Mouse (Mus musculus) liver, embryonic 11.5 days (tissue): ENCODE data around the gene Runx2. TPM values are rescaled to one million over a fixed set of nuclear protein-coding genes. Genes with fewer than 3 reads are reported as not detected.

Experiments used
- ATAC-seq: fragments of 200-750 bp; cut with Nextera tagmentation; replicated peaks from 2 replicates; pipeline ENCODE4 v1.8.0; 2017; ENCODE audit warnings: moderate number of reproducible peaks, mild to moderate bottlenecking, moderate TSS enrichment, moderate library complexity; ENCODE audit not compliant: low FRiP score
- DNase-seq: peaks from one replicate; pipeline ENCODE4 v3.0.0-alpha.2; 2017; ENCODE audit warnings: low spot score
- H3K27ac ChIP-seq: fragments of 300-500 bp; sonication (generic); 2 replicates; pipeline ENCODE4 v1.5.1; 2014; ENCODE audit warnings: mild to moderate bottlenecking, low read depth, low read length, control low read depth
- H3K27me3 ChIP-seq: fragments of 300-500 bp; sonication (generic); replicated peaks from 2 replicates; pipeline ENCODE4 v1.6.1; 2014; ENCODE audit warnings: low read length, mixed read lengths; ENCODE audit not compliant: control insufficient read depth, insufficient read depth
- H3K36me3 ChIP-seq: fragments of 300-500 bp; sonication (generic); 2 replicates; pipeline ENCODE4 v1.6.1; 2014; ENCODE audit warnings: mild to moderate bottlenecking, low read length, moderate library complexity, mixed read lengths; ENCODE audit not compliant: control insufficient read depth, insufficient read depth
- H3K4me1 ChIP-seq: fragments of 300-500 bp; sonication (generic); replicated peaks from 2 replicates; pipeline ENCODE4 v1.6.1; 2014; ENCODE audit warnings: low read length, mixed read lengths; ENCODE audit not compliant: control insufficient read depth, insufficient read depth
- H3K4me2 ChIP-seq: fragments of 300-500 bp; sonication (generic); 2 replicates; pipeline ENCODE4 v1.6.1; 2014; ENCODE audit warnings: mild to moderate bottlenecking, control low read depth, moderate library complexity
- H3K4me3 ChIP-seq: fragments of 300-500 bp; sonication (generic); 2 replicates; pipeline ENCODE4 v1.5.1; 2014; ENCODE audit warnings: low read depth, low read length, control low read depth
- H3K9ac ChIP-seq: fragments of 300-500 bp; sonication (generic); 2 replicates; pipeline ENCODE4 v1.6.1; 2014; ENCODE audit warnings: low read depth, low read length, control low read depth
- H3K9me3 ChIP-seq: fragments of 300-500 bp; sonication (generic); 2 replicates; pipeline ENCODE4 v1.6.1; 2016; ENCODE audit warnings: low read length, inconsistent platforms, mixed read lengths; ENCODE audit not compliant: control insufficient read depth
- WGBS: fragments of 180-500 bp; shearing (Covaris S2); extraction: QIAGEN DNeasy Blood & Tissue Kit; methylation state at CpG from one replicate; pipeline ENCODE4 v1.1.7; 2014; 5-methylcytosine and 5-hydroxymethylcytosine counted together
- polyA plus RNA-seq: library from polyadenylated mRNA; unstranded; fragments of >200 nt; fragmentation: Nextera tagmentation; extraction: Ambion mirVana; gene quantifications from 2 replicates; pipeline ENCODE4 v1.2.1, GENCODE M21; 2014

The Runx2 gene
- polyA plus RNA-seq, 1 experiment from 2014 or later = 1.7 TPM

DNA sequence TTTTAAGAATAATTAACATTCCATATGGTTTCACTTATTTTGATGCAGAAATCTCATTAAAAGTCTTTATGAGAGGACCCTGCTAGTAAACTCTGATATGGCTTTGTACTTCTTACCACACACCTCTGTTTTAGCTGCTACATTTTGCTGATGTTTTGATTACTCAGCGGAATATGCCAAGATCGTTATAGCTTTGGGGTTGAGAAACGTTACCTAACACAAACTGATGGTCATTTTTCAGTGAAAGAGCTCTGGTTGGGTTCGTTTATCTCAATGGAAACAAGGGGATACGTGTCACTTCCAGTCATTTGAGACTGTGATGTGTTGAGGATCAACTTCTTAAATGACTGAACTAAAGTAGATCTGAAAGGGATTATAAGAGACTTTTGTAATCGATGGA is 203.8 kb downstream of the Runx2 start:
- ATAC-seq = no peak
- Histone ChIP-seq H3K4me2 (no peak overlapping the region), H3K4me1 (no peaks in the 10 kb centered on the region; the same call in 1 of the 2 replicates), H3K27me3 (0 out of 2 replicates have a peak, but pooled peaks cover 3% of the 10 kb centered on the region), H3K9me3 (no peaks in the 10 kb centered on the region), H3K4me3 (no peak overlapping the region), H3K9ac (no peak overlapping the region), H3K27ac (no peak overlapping the region), H3K36me3 (no peaks in the 10 kb centered on the region)
- WGBS = 74% methylated on average over 6 of the region's 6 CpGs
- no peak for DNase-seq

- Histone ChIP-seq H3K27me3 (0 out of 2 replicates have a peak, but pooled peaks cover 3% of the 10 kb centered on the region), H3K9ac (no peak overlapping the region), H3K4me2 (no peak overlapping the region), H3K36me3 (no peaks in the 10 kb centered on the region), H3K27ac (no peak overlapping the region), H3K4me3 (no peak overlapping the region), H3K4me1 (no peaks in the 10 kb centered on the region; the same call in 1 of the 2 replicates), H3K9me3 (no peaks in the 10 kb centered on the region)
- ATAC-seq (no peak), DNase-seq (no peak)
- 59% methylated on average over 5 of the region's 5 CpGs for WGBS
Measured at GRCm38 (mm10) chr17:44609897-44610641, 204.5 kb downstream of the Runx2 start.

DNA sequence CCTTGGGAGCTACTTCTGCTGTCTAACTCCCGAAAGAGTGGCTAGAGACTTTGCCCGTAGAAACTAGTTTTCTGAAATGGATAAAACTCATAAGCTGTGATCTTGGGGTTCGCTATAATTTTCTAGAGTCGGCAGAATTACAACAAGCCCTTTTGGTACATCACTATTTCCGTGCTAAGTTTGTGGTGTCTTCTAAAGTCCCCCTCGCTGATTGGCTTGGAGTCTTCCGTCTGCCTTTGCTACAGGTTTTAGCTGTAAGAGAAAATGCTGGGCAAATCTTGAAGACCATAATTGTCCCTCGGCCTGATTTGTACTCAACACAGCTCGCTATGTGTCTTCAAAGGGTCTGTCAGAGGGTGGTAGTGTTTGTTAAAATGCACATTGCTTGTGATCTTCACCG is 205.2 kb downstream of the Runx2 start:
- no peak for ATAC-seq
- H3K9ac ChIP-seq = no peak overlapping the region
- no peaks in the 10 kb centered on the region for H3K9me3 ChIP-seq
- 80% methylated on average over 10 of the region's 10 CpGs for WGBS
- 0 out of 2 replicates have a peak, but pooled peaks cover 3% of the 10 kb centered on the region for H3K27me3 ChIP-seq
- no peak overlapping the region for H3K27ac ChIP-seq
- no peaks in the 10 kb centered on the region; the same call in 1 of the 2 replicates for H3K4me1 ChIP-seq
- no peak for DNase-seq
- no peaks in the 10 kb centered on the region for H3K36me3 ChIP-seq
- H3K4me3 ChIP-seq = no peak overlapping the region
- no peak overlapping the region for H3K4me2 ChIP-seq

DNA sequence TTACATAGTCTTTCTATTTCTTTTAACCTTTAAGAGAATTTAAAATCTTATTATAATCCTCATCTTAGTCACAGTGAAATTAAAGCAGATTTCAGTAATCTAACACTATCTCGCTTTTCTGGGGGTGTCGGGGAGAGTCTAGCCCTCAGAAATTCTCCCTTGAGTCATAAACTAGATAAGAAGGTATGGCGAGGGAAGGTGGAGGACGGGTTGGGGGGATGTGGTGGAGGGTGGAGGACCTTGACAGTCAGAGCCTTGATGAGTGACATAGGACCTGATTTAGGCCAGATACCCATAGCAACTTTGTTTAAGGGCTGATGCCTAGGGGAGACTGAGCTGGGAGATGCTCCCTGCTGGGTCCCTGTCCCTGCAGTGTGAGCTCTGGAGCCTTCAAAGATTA is 205.7 kb downstream of the Runx2 start:
- Histone ChIP-seq H3K27me3 (0 out of 2 replicates have a peak, but pooled peaks cover 3% of the 10 kb centered on the region), H3K4me1 (no peaks in the 10 kb centered on the region; the same call in 1 of the 2 replicates), H3K4me3 (no peak overlapping the region), H3K9me3 (no peaks in the 10 kb centered on the region), H3K36me3 (no peaks in the 10 kb centered on the region), H3K27ac (no peak overlapping the region), H3K9ac (no peak overlapping the region), H3K4me2 (no peak overlapping the region)
- 33% methylated on average over 4 of the region's 4 CpGs for WGBS
- ATAC-seq = no peak
- no peak for DNase-seq

GRCm38 (mm10) chr17:44607383-44607782 is 207.2 kb downstream of the Runx2 start:
- Histone ChIP-seq H3K9me3 (no peaks in the 10 kb centered on the region), H3K4me3 (no peak overlapping the region), H3K27ac (no peak overlapping the region), H3K4me2 (no peak overlapping the region), H3K9ac (no peak overlapping the region), H3K27me3 (no peaks in the 10 kb centered on the region), H3K4me1 (no peaks in the 10 kb centered on the region; the same call in 1 of the 2 replicates), H3K36me3 (no peaks in the 10 kb centered on the region)
- DNase-seq = no peak
- 54% methylated on average over 8 of the region's 8 CpGs for WGBS
- ATAC-seq = no peak

GRCm38 (mm10) chr17:44606245-44606644 is 208.4 kb downstream of the Runx2 start:
- DNase-seq = no peak
- H3K4me1 ChIP-seq = no peaks in the 10 kb centered on the region; the same call in 1 of the 2 replicates
- no peak overlapping the region for H3K4me3 ChIP-seq
- H3K27ac ChIP-seq = no peak overlapping the region
- H3K4me2 ChIP-seq = no peak overlapping the region
- H3K9me3 ChIP-seq = no peaks in the 10 kb centered on the region
- ATAC-seq = no peak
- no peaks in the 10 kb centered on the region for H3K27me3 ChIP-seq
- WGBS = 54% methylated on average over 7 of the region's 7 CpGs
- H3K9ac ChIP-seq = no peak overlapping the region
- no peaks in the 10 kb centered on the region for H3K36me3 ChIP-seq

- Histone ChIP-seq H3K4me2 (no peak overlapping the region), H3K4me1 (no peaks in the 10 kb centered on the region; the same call in 1 of the 2 replicates), H3K4me3 (no peak overlapping the region), H3K27ac (no peak overlapping the region), H3K27me3 (no peaks in the 10 kb centered on the region), H3K9ac (no peak overlapping the region), H3K9me3 (no peaks in the 10 kb centered on the region), H3K36me3 (no peaks in the 10 kb centered on the region)
- WGBS = 91% methylated on average over 3 of the region's 3 CpGs
- DNase-seq (no peak), ATAC-seq (no peak)
Measured at GRCm38 (mm10) chr17:44605749-44606148, 208.8 kb downstream of the Runx2 start.

DNA sequence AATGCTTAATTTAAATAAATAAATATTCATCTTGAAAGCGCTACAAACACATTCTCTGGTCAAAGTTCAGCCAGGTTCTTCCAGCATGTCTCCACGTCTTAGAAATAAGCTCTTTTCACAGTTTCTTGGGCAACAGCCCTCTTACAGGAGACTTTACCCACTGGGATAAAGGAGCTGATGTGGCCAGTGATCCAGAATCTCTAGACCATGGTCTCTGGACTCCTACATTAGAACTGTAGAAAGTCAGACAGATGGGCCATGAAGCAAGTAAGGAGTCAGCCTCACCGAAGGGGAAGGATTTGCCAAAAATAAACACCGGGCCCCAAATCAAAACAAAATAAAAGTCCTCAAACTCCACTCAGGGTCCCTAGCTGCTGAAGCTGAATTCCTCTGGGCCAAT is 211.4 kb downstream of the Runx2 start:
- Histone ChIP-seq H3K27ac (no peak overlapping the region), H3K4me3 (no peak overlapping the region), H3K9me3 (no peaks in the 10 kb centered on the region), H3K4me1 (no peaks in the 10 kb centered on the region), H3K9ac (no peak overlapping the region), H3K36me3 (no peaks in the 10 kb centered on the region), H3K27me3 (no peaks in the 10 kb centered on the region), H3K4me2 (no peak overlapping the region)
- ATAC-seq = no peak
- 75% methylated on average over 4 of the region's 4 CpGs for WGBS
- DNase-seq = no peak
